Mouse (Mus musculus): ENCODE measurements around the gene Serpinb1a.
"Not testable (repeated sequence)": the region's sequence is repeated elsewhere in the genome, so short reads cannot be mapped to it uniquely, and the experiment has no call there.

Serpinb1a gene

GRCm38 (mm10) chr13:32850668-32851404, at the start of gene Serpinb1a:
Serpinb1a (minus strand) TSS chr13:32851185.
- DNase-seq (ENCODE audit: low spot score): no peak

GRCm38 (mm10) chr13:32900639-32901038, 49.7 kb upstream of the Serpinb1a start:
- no peak for DNase-seq (ENCODE audit: low spot score)

GRCm38 (mm10) chr13:32899114-32899513, 48.1 kb upstream of the Serpinb1a start:
- DNase-seq (ENCODE audit: low spot score): not testable (repeated sequence)

GRCm38 (mm10) chr13:32898111-32898510, 47.1 kb upstream of the Serpinb1a start, which contains the start of gene Serpinb1c:
Serpinb1c (minus strand) TSS chr13:32898211.
- DNase-seq (ENCODE audit: low spot score): no peak

- DNase-seq (ENCODE audit: low spot score): no peak
Measured at GRCm38 (mm10) chr13:32896931-32897330, 45.9 kb upstream of the Serpinb1a start.

- no peak for DNase-seq (ENCODE audit: low spot score)
Measured at GRCm38 (mm10) chr13:32884755-32885154, 33.8 kb upstream of the Serpinb1a start.

- DNase-seq (ENCODE audit: low spot score): no peak
Measured at GRCm38 (mm10) chr13:32873862-32874261, 22.9 kb upstream of the Serpinb1a start.

DNA sequence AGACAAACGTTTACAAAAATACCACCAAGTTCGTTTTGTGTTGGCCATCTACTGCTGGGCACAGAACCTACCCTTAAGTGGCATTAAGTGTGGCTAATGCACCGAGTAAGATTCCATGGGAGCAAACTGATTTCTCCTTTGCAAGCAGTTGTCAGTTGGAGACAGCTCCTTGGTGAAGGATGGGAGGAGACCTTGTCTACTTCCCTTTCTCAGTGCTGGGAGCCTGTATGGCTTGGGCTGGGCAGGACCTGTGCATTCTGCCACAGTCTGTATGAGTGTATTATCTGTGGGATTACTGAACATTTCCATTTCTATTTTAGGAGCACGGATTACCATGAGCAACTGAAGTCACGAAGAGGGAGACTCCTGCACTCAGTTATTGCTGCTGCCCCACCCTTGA, 17.9 kb upstream of the Serpinb1a start:
- no peak for DNase-seq (ENCODE audit: low spot score)

DNA sequence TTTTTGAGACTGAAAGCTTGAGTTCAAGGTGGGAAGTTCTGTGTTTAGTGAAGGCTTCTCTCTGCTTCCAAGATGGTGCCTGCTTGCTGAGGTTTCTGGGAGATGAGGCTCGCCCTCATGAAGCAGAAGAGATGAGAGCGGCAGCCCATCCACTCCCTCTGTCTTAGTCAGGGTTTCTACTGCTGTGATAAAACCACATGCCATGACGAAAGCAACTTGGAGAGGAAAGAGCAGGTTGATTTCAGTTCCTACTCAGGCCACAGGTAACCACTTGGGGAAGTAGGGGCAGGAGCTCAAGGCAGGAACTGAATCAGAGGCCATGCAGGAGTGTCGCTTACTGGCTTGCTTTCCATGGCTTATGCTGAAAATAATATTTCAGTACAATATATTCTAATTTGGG, 17.2 kb upstream of the Serpinb1a start:
- DNase-seq (ENCODE audit: low spot score): not testable (repeated sequence)

GRCm38 (mm10) chr13:32867030-32867429, 16.0 kb upstream of the Serpinb1a start:
- DNase-seq (ENCODE audit: low spot score): no peak

GRCm38 (mm10) chr13:32866484-32866883, 15.5 kb upstream of the Serpinb1a start:
- peak; percentile 46 for DNase-seq (ENCODE audit: low spot score)

DNA sequence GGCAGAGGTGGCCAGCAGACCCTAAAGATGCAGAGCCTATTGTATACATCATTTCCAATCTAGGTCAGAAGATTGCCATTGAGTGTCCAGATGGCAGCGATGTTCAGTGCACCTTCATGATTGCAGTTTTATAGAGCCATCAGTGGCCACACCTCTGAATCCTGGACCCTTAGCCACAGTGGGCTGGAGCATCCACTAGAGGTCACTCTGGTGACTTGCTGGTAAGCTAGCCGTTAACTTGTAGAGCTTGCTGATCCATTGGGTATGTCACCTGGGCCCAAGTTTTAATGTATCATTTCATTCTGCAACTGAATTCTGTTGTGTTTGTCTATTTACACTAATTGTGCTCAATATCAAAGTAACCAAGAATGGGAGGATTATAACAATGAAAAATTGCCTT, 14.6 kb upstream of the Serpinb1a start:
- DNase-seq (ENCODE audit: low spot score): no peak

GRCm38 (mm10) chr13:32864529-32864928, 13.5 kb upstream of the Serpinb1a start:
- DNase-seq (ENCODE audit: low spot score): not testable (repeated sequence)

DNA sequence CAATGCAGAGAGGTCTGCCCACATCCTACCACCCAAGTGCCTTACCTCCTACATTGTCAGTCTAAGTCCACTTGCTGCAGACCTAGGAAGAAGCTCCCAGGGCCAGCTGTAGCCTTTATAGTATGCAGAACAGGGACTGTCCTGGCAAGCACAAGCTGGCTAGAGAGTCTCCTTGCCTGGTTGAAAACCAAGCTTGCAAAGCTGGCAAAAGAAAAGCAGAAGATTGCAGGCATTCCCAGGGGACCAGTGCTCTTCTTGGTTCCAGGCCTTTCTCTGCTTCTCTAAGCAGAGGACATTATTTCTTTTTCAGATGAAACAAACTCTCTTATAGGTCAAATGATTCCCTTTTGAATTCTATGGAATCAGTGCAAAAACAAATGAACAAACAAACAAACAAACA, 12.5 kb upstream of the Serpinb1a start:
- no peak for DNase-seq (ENCODE audit: low spot score)

GRCm38 (mm10) chr13:32860821-32861220, 9.8 kb upstream of the Serpinb1a start:
- DNase-seq (ENCODE audit: low spot score): no peak

- DNase-seq (ENCODE audit: low spot score): no peak
Measured at GRCm38 (mm10) chr13:32853073-32853472, 2.1 kb upstream of the Serpinb1a start.

DNA sequence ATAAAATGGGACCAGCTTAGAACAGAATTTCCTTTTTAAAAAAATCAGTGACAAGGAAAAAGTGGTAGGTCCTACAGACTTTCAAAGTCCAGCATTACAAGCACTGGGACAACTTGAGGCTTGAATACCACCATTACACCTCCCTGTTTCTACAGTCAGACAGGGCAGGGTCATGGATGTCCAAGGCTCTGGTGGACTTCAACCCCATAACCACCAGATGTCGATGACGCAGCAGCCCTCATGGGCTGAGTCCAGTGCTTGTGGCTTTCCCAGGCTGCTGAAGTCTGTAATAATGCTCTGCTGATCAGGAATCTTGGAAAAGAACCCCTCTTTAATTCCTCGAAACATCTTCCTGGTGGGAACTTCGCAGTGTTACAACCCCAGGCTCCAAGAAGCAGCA, 1.6 kb upstream of the Serpinb1a start:
- DNase-seq (ENCODE audit: low spot score): no peak

GRCm38 (mm10) chr13:32851967-32852366, 982 bp upstream of the Serpinb1a start:
- no peak for DNase-seq (ENCODE audit: low spot score)

DNA sequence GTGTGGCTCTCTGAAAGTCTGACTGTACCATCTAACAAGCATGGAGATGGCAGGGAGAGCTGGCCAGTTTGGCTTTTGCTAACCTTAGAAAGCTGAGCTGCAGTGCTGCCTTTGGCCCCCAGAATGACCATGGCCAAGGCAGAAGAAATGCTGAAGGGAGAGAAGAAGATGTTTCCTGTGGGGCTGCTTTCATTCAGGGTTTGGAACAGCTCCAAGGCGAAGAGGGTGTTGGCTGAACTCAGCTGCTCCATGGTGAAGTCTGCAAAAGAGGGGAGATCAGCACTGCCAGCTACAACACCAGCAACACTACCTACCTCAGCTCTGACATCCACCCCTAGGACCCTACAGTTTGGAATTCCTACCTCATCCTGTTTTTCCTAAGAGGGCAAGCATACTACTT, 829 bp downstream of the Serpinb1a start:
- no peak for DNase-seq (ENCODE audit: low spot score)

DNA sequence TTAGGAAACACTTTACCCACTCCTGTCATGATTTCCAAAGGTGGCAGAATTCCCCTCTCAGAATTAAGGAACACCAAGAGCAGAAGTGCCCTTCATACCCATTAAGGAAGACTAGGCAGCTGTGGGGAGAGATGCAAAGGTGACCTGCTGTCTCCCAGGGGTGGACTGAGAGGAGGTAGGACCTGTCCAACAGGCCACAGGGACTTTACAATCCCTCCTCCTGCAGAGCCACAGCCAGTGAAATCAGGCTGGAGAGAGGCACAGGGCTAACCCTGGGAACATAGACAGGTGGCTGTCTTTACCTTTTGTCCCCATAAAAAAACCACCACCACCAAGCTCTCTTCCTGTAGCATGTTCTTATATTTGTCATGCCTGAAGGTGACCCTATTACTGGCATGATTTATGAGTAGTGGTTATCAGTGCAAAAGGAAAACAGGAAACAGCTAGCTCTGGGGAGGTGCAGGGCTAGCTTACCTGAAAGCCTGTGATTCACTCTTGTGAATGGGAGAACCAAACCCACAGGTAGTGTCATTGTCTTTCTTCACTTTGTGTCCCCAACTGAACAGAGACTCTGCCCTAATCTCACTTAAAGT, 1.4 kb downstream of the Serpinb1a start:
- no peak for DNase-seq (ENCODE audit: low spot score)

GRCm38 (mm10) chr13:32849092-32849491, 1.9 kb downstream of the Serpinb1a start:
- DNase-seq (ENCODE audit: low spot score): no peak

GRCm38 (mm10) chr13:32846221-32846620, 4.8 kb downstream of the Serpinb1a start:
- DNase-seq (ENCODE audit: low spot score): no peak

GRCm38 (mm10) chr13:32841349-32841748, 9.6 kb downstream of the Serpinb1a start:
- no peak for DNase-seq (ENCODE audit: low spot score)

DNA sequence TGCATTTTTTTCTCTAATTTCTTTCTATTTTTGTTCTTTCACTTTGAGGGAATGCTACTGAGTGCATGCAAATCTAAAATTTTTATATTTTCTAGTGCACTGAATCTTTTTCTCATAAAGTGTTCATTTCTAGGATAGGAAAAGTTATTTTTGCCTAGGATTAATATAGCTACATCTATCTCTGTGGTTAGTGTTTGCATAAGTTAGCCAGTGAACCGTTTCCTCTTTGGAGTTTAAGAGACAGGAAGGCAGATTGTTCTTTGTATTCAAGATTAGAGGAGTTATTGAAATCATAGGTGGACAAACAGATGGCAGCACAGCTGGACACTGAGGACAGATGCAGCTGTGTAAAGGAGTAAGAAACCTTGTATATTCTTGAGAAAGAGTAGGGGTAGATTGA, 11.7 kb downstream of the Serpinb1a start:
- DNase-seq (ENCODE audit: low spot score): no peak

Data from T-cell, adult 2 months (primary cell).